22 mouse cellular contexts compared by ENCODE assay signal in the genomic region with DNA sequence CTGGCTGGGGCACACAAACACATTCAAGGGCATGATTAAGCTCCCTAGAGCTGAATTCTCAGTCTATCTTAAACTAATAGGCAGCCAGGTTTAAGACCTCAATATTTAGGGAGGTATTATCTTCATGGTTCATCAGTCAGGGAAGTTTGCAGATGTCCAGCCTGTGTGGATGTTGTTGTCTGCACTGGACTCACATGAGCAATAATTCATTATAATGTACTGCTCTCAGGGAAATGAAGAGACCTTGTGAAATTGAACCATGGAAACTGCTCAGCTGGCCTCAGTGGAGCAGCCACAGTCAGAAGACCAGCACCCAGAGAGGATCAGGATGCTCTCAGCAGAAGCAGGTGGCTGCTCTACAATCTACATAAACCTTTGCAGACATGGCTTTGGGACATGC.
"Had no signal": no experiment of that assay in that cellular context is flagged by ENCODE, and none has a peak within 500 bp of the region (broad histone marks: within the 10 kb centered on the region; RNA-seq: fewer than 3 reads in every experiment).

No protein-coding gene starts in this region.

- H3K4me1 ChIP-seq: intestine, embryonic 15.5 days; liver, embryonic 12.5 days; liver, embryonic 15.5 days; lung, embryonic 15.5 days; megakaryocyte, embryonic 14.5 days; midbrain, embryonic 10.5 days; midbrain, embryonic 13.5 days; neural tube, embryonic 13.5 days; stomach, embryonic 15.5 days had no signal

- H3K27me3 ChIP-seq: intestine, embryonic 15.5 days; limb, embryonic 13.5 days; liver, embryonic 12.5 days; liver, embryonic 15.5 days; lung, embryonic 15.5 days; megakaryocyte, embryonic 14.5 days; midbrain, embryonic 13.5 days; neural tube, embryonic 13.5 days; stomach, embryonic 15.5 days had no signal

- ATAC-seq: intestine, embryonic 15.5 days; liver, embryonic 12.5 days; midbrain, embryonic 13.5 days; midbrain, embryonic 16.5 days had no signal

- H3K27ac ChIP-seq: intestine, embryonic 15.5 days; left cerebral cortex, adult 2 months; limb, embryonic 13.5 days; liver, embryonic 12.5 days; liver, embryonic 15.5 days; lung, embryonic 15.5 days; midbrain, embryonic 10.5 days; midbrain, embryonic 13.5 days; neural tube, embryonic 13.5 days; stomach, embryonic 15.5 days had no signal

- H3K4me2 ChIP-seq: intestine, embryonic 15.5 days; limb, embryonic 13.5 days; liver, embryonic 12.5 days; liver, embryonic 15.5 days; lung, embryonic 15.5 days; midbrain, embryonic 13.5 days; neural tube, embryonic 13.5 days; stomach, embryonic 15.5 days had no signal

- H3K9me3 ChIP-seq: intestine, embryonic 15.5 days; limb, embryonic 13.5 days; liver, embryonic 12.5 days; liver, embryonic 15.5 days; lung, embryonic 15.5 days; megakaryocyte, embryonic 14.5 days; midbrain, embryonic 10.5 days; midbrain, embryonic 13.5 days; neural tube, embryonic 13.5 days; stomach, embryonic 15.5 days had no signal

- H3K36me3 ChIP-seq: intestine, embryonic 15.5 days; limb, embryonic 13.5 days; liver, embryonic 12.5 days; liver, embryonic 15.5 days; lung, embryonic 15.5 days; midbrain, embryonic 10.5 days; midbrain, embryonic 13.5 days; neural tube, embryonic 13.5 days; stomach, embryonic 15.5 days had no signal

- H3K9ac ChIP-seq: intestine, embryonic 15.5 days; limb, embryonic 13.5 days; liver, embryonic 12.5 days; liver, embryonic 15.5 days; lung, embryonic 15.5 days; midbrain, embryonic 13.5 days; neural tube, embryonic 13.5 days; stomach, embryonic 15.5 days had no signal

- H3K4me3 ChIP-seq: intestine, embryonic 15.5 days; left cerebral cortex, adult 2 months; limb, embryonic 13.5 days; liver, embryonic 12.5 days; liver, embryonic 15.5 days; lung, embryonic 15.5 days; megakaryocyte, embryonic 14.5 days; midbrain, embryonic 10.5 days; midbrain, embryonic 13.5 days; myocyte; neural tube, embryonic 13.5 days; stomach, embryonic 15.5 days had no signal

- DNase-seq: layer of hippocampus, postnatal 36 days; liver; lung, adult 18-20 months; lung, postnatal 10 days; lung, postnatal 36 days; retina, postnatal 1 day; right cerebral cortex, postnatal 25 days; spleen, adult 18-20 months; thymus, postnatal 25 days had no signal
